Mouse (Mus musculus): ENCODE results near the gene Irf2.

Irf2 gene

DNA sequence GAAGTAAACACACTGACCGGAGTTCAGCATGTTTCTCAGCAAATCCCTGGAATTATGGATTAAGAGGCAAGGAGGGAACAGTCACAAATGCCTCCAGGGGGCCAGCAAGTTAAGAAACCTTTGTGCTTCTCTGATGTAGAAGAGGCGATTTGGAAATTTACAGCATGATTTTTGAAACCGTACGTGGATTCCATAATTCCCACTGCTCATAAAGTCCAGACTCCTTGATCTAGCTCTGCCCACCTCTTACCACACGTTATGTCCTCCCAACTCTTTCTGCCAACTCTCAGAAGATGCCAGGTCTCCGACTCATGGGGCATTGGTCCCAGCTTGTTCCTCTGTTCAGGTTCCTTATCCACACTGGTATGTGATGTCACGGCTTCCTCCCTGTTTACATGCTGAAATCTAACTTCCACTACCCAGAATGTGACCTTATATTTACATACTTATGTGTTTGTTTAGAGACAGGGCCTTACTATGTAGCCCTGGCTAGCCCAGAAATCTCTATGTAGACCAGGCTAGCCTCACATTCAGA is 7.1 kb upstream of the Irf2 start:
- DNase-seq = no peak

DNA sequence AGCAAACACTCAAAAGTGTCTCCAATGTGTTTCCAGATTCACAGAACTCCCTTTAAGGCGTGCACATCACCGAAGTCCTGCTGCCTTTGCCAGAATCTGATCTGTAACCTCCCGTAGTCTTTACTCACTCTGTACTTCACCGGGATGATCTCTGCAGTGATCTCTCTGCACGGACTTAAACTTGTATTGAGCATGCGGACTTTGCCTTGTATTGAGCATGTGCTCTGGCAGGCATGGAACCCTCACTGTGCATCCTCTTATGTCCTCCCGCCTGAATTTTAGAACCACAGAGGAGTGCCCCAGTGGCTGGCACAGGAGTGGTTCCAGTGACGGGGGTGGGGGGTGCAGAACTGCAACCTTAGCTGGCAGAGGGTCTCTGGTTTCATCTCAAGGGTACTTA is 5.9 kb upstream of the Irf2 start:
- no peak for DNase-seq

DNA sequence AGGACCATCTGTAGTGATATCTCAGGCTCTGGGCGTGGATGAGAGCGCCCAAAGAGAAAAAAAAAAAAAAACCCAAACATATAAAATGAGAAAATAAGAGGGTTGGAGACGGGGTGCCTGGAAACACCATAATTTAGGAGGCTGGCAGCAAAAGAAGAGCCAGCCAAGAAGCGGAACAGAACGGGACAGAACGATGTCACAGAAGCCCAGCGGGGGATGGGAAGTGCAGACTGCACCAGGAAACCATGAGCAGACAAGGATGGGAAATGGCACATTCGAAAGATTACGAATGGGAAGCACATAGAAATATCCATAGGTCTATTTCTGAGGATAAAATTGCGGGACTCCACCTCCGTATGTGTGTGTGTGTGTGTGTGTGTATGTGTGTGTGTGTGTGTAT is 4.0 kb upstream of the Irf2 start:
- DNase-seq = no peak

DNA sequence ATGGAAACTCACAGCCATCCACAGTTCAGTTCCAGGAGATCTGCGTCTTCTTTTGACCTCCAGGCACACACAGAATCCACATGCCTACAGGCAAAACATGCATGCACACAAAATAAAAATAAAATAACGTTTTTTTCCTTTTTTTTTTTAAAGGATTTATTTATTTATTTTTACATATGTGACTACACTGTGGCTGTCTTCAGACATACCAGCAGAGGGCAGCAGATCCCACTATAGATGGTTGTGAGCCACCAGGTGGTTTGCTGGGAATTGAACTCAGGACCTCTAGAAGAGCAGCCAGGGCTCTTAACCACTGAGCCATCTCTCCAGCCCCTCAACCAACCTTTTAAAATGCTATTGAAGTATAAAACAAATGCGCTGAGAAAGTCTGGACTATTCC is 3.3 kb upstream of the Irf2 start:
- DNase-seq = peak; percentile 41

DNA sequence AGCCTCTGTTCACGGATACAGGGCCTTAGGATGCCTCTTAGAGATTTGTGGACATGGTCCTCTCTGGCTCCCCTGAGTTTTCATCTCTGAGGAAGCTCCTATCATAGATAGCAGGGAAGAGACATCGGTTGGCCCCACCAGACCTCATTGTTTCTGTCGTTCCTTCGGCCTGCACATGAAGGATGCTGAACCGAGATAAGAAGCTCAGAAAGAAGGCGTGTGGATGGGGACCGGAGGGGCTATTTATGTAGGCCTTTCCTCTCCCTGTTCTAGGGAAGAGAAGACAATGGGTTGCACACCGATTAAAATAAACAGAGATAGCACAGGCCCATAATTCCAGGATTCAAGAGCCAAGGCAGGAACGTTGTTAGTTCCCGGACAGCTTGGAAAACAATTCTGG is 2.1 kb upstream of the Irf2 start:
- no peak for DNase-seq

DNA sequence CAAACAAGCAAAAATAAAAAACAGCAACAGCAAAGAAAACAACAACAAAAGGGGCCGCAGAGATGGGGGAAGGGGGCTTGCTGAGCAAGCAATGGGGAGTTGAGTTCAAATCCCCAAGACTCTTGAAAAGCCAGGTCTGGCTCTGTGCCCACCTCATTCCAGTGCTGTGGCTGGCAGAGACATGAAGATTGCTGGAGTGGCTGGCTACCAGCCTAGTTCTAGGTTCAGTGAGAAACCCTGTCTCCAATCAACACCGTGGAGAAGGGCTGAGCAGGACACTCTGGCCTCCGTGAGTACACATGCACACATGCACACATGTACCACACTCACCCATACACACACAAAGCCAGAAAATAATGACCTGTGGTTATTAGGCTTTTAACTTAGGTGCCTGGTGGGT is 1.6 kb upstream of the Irf2 start:
- DNase-seq = no peak

DNA sequence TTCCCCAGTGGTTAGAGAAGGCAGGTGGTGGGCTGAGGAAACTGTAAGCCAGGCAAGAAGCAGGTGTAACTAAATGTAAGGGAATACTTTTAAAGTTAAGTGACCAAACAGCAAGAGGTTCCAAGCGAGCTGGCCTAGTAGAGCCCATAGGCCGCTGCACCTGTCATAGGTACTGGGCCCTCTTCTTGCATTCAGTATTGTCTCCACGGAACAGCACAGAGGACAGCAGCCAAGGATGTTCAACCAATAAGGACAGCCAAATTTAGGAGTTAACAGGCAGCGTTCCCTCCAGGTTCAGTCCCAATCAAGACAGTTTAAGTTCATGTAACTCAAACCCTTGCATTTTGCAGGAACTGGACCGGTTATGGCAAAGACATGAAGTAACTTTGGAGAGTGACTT is 931 bp upstream of the Irf2 start:
- DNase-seq = peak; percentile 23

DNA sequence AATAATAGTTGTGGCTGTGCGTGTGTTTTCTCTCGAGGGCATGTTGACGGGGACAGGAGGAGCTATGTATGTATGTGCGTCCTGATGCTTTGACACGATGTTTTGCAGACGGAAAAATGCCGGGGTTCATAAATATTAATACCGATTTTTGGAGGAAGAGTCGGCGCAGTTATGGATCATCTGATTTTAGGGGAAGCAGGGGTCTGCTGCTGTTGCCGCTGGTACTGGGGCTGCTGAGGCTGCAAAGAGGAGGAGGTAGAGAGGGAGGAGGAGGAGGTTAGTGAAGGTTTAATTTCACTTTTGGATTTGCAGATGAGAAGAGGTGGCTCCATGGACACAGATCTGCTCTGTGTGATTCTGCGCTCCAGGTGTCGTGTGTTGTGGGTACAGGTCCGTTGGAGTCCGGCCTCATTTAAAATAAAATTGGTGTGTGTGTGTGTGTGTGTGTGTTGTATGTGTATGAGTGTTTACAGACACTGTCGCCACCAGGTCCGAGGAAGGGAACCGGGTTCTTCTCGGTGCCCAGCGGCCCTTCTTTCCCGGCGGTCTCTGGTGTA is 502 bp downstream of the Irf2 start:
- DNase-seq = peak; percentile 55

DNA sequence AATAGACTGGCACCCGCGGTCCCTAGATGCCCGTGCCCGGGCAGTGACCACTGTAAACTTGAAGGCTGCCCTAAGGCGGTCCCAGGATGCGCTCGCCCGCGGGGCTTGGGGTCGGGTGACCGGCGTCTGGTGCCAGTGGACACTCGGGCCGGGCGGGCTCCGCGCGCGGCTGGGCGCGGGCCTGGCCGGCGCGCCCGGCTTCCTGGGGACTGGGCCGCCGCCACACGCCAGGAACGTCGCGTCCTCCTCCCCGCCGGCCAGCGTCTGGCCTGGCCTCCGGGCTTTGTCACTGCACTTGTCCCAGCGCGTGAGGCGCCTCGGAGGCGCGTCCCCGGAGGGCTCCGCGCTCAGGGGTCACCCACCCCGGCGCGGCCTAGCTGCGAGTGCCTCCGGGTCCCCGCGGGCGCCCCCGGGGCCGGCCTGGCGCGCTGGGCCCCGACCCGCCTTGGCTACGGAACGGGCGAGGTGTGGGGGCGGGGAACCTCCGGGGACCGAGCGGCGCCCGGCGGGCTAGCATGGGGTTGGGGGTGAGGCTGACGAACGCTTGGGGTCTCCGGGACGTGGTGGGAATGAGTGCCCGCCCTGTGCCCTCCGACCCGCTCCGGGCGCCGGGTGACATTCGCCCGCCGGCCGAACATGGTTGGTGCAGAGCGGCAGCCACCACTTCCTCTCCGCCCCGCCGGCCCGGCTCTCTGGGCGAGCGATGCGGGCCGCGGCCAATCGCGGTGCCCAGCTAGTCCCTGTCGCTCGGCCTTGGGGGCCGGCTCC is 1.2 kb downstream of the Irf2 start:
- peak; percentile 76 for DNase-seq

DNA sequence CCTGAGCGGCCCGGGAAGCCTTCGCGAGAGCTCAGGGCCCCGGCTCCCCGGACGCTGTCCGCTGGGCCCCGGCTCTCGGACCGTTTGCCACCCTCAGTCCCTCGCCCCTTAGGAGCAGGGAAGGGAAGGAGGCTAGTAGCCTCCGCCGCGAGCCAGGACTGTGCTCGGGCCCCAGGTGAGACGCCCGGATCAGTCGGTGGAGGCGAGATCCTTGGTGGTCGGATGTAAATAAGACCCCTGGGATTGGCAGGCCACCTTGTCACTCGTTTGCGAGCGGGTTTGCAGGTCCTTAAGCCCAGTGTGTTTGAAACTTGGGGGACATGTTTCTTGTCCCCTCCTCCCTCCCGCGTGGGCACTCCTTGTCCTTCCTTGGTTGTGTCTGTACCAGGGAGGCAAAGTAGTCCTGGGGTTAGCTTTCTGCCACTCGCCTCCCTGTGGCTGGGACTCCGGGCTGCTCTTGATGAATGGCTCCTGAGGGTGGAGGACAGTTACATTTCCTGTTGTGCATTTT is 1.8 kb downstream of the Irf2 start:
- peak; percentile 44 for DNase-seq

DNA sequence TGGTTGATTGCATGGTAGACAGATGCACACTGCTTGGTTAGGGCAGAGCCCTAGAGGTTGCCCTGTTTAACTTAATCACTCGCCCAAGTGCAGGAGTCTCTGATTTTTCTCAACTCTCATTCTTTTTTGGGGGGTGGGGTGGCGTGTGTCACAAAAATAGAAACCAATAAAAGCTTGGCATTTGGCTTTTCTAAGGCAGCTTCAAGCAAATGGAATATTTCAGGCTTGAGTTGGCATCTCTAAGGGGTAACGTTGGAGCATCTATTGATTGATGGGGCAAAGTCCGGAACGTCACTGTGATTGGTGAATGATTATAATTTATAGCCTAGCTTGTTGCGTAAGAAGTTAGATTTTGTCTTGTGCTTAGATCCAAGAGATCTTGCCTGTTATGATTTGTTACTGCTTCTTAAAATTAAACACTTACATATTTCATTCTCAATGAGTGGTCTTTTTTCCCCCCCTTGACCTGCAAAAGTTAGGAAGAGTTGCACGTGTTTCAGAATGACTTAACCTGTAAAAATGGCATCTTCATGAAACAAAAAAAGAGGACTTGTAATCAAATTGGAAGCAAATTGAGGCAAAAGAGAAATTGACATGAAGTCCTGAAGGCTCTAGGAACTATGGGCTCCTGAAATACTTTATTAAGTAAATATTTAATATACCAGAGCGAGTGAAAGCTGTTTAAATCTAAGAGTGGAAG is 2.6 kb downstream of the Irf2 start:
- no peak for DNase-seq

DNA sequence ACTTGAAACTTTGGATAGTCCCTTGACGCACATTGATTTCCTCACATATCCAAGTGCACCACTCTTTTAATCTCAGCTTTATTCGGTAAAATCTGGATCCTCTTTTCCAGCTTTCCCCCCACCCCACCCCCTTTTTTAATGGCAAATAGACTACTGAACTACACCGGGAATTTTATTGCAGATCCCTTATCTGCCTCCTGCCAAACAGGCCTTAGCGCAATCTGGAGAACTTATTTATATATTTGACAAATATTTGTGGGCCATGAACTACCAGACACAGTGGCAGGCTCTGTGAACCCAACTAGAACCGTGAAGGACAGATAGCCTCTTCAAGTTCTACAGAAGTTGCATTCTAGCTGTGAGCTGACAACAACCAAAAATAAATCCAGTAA is 3.2 kb downstream of the Irf2 start:
- DNase-seq = no peak

DNA sequence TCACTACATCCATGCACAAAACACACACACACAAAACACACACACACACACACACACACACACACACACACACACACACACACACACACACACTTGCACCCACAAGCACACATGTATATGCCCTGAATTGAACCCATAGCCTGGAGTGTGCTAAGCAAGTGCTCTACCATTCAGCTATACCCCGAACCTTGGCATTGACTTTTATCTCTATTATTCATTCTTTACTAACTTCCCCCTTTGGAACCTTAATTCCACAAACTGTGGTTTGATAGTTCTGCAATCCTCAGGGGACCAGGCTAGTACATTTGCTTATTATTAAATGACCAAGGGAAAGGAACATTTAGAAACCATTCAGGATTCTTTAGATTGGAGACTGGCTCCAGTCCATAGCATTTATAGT is 5.9 kb downstream of the Irf2 start:
- no peak for DNase-seq

DNA sequence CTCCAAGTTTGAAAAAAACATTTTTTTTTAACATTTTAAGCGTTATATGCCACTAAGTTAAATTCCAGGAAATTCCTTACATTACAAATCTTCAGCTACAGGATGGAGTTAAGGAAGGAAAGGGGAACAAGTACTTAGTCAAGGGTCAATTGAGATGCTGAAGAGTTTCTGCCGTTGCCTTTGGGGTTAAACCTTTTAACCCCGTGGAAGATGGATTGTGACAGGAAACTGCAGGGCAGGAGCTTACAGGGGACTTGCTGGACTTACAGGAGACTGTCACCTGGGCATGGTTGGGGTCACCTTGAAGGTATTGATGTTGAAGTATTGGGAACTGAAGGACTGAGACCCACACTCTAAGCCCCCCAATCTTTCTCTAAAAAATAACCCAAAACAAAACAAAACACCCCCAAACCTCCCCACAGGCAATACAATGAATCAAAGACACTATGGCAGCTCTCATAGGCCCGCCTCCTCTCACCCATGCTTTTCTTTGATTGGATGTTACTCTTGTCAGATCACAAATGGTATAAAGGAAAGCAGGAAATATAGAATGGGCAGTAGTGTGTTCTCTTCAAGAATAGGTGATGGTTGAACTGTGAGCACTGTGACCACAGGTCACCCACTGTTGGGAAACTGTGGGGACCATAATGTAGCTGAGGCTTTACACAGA is 7.9 kb downstream of the Irf2 start:
- peak; percentile 52 for DNase-seq

DNA sequence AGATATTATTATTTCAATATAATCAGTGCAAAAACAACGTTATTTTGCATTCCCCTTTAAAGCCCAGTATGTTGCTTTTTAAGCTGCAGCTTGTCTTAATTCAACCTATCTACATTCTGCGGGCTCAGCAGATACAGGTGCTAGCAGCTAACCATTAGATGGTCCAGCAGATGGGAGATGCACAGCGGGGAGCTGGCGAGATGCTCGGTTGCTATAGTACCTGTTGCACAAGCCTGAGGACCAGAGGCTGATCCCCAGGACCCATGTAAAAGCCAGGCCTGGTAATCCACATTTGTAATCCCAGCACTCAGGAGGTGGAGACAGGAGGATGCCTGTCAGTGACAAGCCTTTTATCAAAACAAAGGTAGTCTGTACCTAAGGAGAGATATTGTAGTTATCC is 10.5 kb downstream of the Irf2 start:
- no peak for DNase-seq

DNA sequence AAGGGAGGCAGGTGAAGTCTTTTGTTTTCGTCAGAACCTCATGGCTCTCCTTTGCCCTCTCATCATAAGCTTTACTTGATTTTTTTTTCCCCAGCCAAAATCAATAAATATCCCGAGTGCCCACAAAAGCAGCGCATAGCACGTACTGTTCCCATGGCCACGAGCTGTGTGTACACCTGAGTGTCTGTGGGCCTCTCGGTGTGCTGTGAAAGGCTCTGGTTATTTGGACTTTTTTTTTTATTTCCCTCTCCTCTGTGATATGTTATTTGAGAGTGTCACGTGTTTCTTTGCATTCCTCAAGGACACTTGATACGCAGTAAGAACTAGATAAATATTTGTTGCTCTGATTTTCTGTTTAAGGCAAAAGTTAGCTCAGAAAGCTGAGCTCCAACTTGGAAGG is 11.0 kb downstream of the Irf2 start:
- no peak for DNase-seq

DNA sequence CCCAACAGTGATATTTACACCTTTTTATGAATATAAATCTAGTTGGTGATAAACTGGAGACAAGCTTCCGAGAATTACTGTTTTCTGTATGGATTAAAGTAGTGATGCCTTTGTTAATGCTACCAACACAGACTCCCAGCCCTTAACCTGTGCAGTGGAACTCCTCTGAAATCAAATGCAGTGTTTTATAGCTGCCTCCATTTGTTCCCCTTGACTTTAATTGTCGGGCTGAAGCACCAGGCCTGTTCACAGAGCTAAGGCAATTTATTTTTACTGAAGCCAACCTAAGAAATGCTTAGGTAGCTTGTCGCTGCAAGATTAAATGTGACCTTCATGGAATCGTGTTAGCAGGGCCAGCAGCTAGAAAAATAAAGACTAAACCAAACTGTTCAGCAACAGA is 11.6 kb downstream of the Irf2 start:
- DNase-seq = no peak

DNA sequence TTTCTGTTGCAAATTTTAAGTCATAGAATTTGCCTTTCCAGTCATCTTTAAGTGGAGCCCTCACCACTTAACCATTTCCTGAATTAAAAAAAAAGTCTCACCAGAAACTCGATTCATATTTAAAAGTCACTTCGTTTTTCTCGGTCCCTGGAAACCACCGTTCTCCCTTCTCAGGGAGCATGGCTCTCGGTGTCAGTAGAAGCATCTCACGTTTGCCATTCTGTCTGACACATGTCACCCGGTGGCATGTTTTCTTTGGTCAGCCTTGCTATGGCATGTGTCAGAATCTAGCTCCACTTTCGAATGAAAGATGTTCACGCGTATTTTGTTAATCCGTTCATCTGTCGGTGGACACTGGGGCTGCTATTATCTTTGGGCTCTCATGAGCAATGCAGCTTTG is 13.5 kb downstream of the Irf2 start:
- no peak for DNase-seq

DNA sequence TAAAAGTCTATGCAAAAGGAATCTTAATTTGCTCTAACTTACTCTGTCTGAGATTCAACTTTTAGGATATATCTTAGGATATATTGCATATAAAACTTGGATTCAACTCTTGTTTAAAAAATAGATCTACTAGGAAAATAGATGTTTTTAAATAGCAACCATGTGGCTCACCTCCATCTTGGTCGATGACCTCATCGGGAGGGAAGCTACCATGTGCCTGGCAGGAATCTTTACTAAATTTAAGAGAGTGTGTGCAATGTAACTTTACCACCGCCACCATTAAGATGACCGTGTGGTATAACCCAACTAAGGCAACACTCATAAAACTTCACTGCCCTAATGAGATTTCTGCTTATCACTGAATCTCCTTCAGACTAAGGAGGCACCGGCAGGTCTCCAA is 14.8 kb downstream of the Irf2 start:
- DNase-seq = no peak

DNA sequence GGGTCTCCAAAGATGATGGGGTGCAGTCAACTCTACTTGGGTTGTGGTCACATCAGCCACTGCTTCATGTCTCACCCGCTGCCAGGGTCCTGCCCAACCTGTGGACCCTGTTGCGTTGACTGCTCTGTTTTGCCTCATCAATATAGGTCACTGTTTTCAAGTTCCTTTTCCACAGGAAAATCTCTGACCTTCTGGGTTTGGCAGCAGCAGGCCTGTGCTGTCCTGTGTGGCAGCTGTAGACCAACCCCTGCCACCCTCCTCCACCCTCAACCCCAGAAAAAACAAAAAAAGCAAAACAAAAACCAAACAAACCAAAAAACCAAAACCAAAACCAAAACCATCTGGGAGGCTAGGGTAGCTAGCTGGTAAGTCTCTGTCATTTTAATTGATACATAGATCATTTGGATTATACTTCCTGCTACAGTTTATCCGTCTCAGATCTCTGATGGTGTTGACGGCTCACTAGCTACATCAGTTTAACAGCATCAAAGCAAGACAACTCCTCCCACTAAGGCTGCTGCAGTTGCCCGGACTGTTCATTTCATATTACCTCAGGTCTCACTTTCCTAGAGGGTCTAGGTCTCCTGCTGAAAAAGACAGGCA is 16.3 kb downstream of the Irf2 start:
- no peak for DNase-seq

DNA sequence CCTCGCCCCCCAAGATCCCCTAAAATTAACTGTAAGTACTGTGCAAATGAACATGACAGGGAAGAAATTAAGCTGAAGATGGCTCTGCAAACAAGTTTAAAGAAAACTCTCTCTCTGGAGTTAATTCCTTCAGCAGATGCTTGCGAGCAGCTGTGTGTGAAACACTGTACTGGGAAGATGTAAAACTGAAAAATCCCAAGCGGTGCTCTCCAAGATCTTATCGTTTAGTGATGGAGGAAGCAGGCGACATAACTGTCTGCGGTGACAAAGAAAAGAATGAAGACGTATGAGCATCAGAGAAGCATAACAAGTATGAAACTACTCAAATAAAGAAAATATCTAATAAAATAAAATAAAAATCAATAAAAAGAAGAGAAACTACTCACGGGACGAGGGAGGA is 18.1 kb downstream of the Irf2 start:
- no peak for DNase-seq

DNA sequence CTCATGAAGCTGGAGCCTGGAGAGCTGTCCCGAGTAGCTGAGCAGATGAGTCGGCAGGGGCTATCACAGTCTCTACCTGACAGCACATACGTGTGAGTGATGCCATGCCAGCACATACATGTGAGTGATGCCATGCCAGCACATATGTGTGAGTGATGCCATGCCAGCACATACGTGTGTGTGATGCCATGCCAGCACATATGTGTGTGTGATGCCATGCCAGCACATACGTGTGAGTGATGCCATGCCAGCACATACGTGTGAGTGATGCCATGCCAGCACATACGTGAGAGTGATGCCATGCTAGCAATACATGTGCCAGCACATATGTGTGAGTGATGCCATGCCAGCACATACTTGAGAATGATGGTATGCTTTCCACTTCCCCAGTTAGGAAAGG is 18.6 kb downstream of the Irf2 start:
- no peak for DNase-seq

DNA sequence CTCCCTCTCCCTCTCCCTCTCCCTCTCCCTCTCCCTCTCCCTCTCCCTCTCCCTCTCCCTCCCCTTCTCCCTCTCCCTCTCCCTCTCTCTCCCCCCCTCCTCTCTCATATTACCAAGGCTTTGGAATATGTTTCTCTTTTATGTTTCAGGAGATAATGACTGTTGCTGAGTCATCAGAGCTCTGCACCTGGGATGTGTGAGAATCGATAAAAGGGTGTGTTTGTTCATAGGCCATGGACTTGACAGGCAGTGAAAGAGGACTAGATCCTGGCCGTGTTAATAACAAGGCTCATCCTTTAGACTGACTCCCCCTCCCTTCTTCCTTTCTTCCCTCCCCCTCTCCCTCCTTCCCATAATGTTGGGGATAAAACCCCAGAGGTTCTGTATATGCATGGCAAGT is 19.1 kb downstream of the Irf2 start:
- no peak for DNase-seq

Data from thymus, postnatal 14 days (tissue).